Mouse (Mus musculus): ENCODE measurements around the gene Tmem217. TPM values are rescaled to one million over a fixed set of nuclear protein-coding genes. Genes with fewer than 3 reads are reported as not detected.
A peak's percentile ranks its signal among the peaks of the same experiment; 100 is the strongest.

The Tmem217 gene
- polyA plus RNA-seq, 2 experiments, result 0.09 TPM; not detected in 1

DNA sequence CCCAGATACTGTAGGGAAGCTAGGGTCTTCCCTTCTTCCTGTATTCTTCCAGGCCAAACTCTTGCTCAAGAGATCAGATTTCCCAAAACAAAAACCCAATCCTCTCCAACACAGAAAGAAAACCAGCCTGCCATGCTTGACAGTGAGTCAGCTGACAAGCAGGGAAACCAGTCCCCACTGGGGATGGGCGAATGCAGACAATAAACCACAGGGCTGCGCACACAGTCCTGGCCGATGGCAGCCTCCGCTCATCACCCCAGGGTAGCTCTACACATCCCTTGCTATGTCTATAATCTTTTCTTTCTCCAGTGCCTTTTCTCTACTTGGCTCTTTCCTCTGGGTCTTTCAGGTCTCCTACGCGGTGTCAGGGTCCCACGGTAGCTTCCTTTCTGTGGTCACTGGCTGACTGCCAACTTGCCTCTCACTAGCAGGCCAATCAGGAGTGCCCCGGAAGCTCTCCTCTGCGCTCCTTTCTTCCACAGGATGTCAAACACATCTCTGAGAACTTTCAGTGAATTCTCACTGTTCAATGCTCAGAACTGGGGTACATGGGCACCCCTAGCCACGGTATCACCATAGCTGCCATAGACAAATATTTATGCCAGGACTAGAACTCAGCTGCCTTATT is 20.3 kb downstream of the Tmem217 start:
- DNase-seq (ENCODE audit: low read depth in 3 of 3, low spot score in 3 of 3) (no peak), ATAC-seq (ENCODE audit: insufficient read depth) (no peak)
- Histone ChIP-seq H3K4me2 (ENCODE audit: low read depth) (no peak overlapping the region), H3K4me1 (replicated peaks; ENCODE audit: control insufficient read depth in 2 of 2, insufficient read depth in 2 of 2, low read length in 1 of 2) (no peaks in the 10 kb centered on the region; a peak in 1 of 4 replicates), H3K27ac (no peak overlapping the region), H3K4me3 (ENCODE audit: insufficient read depth in 1 of 2, low read depth in 2 of 2, low read length in 2 of 2) (no peak overlapping the region), H3K9ac (replicated peaks) (no peak overlapping the region), H3K27me3 (ENCODE audit: control insufficient read depth, insufficient read depth, low read length) (no peaks in the 10 kb centered on the region), H3K9me3 (ENCODE audit: control insufficient read depth, low read length) (no peaks in the 10 kb centered on the region), H3K36me3 (replicated peaks; ENCODE audit: control insufficient read depth, insufficient read depth, low read depth) (no peaks in the 10 kb centered on the region)
- no peak for TF ChIP-seq CTCF (IDR thresholded peaks at IDR 0.05; ENCODE audit: low read depth)
- no peak for TF ChIP-seq EP300 (IDR thresholded peaks at IDR 0.05; ENCODE audit: low read depth)
- WGBS (ENCODE audit: insufficient replicate concordance), result 19% methylated on average over 10 of the region's 10 CpGs

DNA sequence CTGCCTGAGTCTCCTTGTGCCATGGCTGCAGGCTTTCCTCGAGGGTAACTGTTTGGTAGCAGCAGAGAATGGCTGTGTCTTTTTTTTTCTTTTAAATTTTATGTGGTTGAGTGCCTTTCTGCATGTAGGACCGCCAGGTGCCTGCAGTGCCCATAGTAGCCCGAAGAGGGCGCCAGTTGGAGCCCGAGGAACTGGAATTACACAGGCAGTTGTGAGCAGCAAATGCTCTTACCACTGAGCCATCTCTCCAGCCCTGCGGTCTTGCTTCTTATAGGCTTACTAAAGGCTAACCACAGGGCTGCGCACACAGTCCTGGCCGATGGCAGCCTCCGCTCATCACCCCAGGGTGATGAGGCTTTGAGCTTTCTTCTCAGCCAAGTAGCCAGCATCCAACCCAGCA is 20.9 kb downstream of the Tmem217 start:
- no peak for TF ChIP-seq EP300 (IDR thresholded peaks at IDR 0.05; ENCODE audit: low read depth)
- peak; percentile 64 for TF ChIP-seq CTCF (IDR thresholded peaks at IDR 0.05; ENCODE audit: low read depth)
- WGBS (ENCODE audit: insufficient replicate concordance), result 60% methylated on average over 9 of the region's 9 CpGs

DNA sequence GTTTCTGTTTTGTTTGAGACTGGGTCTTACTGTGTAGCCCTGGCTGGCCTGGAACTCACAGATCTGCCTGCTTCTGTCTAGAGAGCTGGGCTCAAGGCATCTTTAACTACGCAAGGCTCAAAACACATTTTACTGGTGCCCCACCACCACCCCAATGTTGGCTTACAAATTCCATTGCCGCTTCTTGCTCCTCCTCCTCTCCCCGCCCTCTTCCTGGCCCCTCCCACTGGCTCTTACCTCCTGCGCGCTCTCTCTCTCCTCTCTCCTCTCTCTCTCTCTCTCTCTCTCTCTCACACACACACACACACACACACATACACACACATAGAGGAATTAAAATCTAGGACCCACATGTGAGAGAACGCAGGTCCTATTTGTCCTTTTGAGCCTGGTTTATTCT is 21.7 kb downstream of the Tmem217 start:
- WGBS (ENCODE audit: insufficient replicate concordance), result 71% methylated on average over 6 of the region's 6 CpGs
- no peaks in the 10 kb centered on the region for H3K27me3 ChIP-seq (ENCODE audit: control insufficient read depth, insufficient read depth, low read length)
- no peak overlapping the region for H3K4me3 ChIP-seq (ENCODE audit: insufficient read depth in 1 of 2, low read depth in 2 of 2, low read length in 2 of 2)
- no peak for DNase-seq (ENCODE audit: low read depth in 3 of 3, low spot score in 3 of 3)
- no peaks in the 10 kb centered on the region for H3K36me3 ChIP-seq (replicated peaks; ENCODE audit: control insufficient read depth, insufficient read depth, low read depth)
- peaks cover 2% of the 10 kb centered on the region; the same call in 1 of the 2 replicates for H3K9me3 ChIP-seq (ENCODE audit: control insufficient read depth, low read length)
- H3K9ac ChIP-seq (replicated peaks), result no peak overlapping the region
- H3K4me1 ChIP-seq (replicated peaks; ENCODE audit: control insufficient read depth in 2 of 2, insufficient read depth in 2 of 2, low read length in 1 of 2), result no peaks in the 10 kb centered on the region; a peak in 1 of 4 replicates
- H3K4me2 ChIP-seq (ENCODE audit: low read depth), result no peak overlapping the region
- no peak for ATAC-seq (ENCODE audit: insufficient read depth)
- no peak for TF ChIP-seq CTCF (IDR thresholded peaks at IDR 0.05; ENCODE audit: low read depth)
- TF ChIP-seq EP300 (IDR thresholded peaks at IDR 0.05; ENCODE audit: low read depth), result no peak
- no peak overlapping the region for H3K27ac ChIP-seq

More for the DNA sequence above, 20.9 kb downstream of the Tmem217 start:
- H3K4me2 ChIP-seq (ENCODE audit: low read depth), result no peak overlapping the region
- DNase-seq (ENCODE audit: low read depth in 3 of 3, low spot score in 3 of 3), result no peak
- no peak overlapping the region for H3K4me3 ChIP-seq (ENCODE audit: insufficient read depth in 1 of 2, low read depth in 2 of 2, low read length in 2 of 2)
- H3K27me3 ChIP-seq (ENCODE audit: control insufficient read depth, insufficient read depth, low read length), result no peaks in the 10 kb centered on the region
- ATAC-seq (ENCODE audit: insufficient read depth), result no peak
- no peaks in the 10 kb centered on the region for H3K36me3 ChIP-seq (replicated peaks; ENCODE audit: control insufficient read depth, insufficient read depth, low read depth)
- H3K9me3 ChIP-seq (ENCODE audit: control insufficient read depth, low read length), result no peaks in the 10 kb centered on the region
- no peaks in the 10 kb centered on the region; a peak in 1 of 4 replicates for H3K4me1 ChIP-seq (replicated peaks; ENCODE audit: control insufficient read depth in 2 of 2, insufficient read depth in 2 of 2, low read length in 1 of 2)
- H3K9ac ChIP-seq (replicated peaks), result no peak overlapping the region
- H3K27ac ChIP-seq, result no peak overlapping the region

DNA sequence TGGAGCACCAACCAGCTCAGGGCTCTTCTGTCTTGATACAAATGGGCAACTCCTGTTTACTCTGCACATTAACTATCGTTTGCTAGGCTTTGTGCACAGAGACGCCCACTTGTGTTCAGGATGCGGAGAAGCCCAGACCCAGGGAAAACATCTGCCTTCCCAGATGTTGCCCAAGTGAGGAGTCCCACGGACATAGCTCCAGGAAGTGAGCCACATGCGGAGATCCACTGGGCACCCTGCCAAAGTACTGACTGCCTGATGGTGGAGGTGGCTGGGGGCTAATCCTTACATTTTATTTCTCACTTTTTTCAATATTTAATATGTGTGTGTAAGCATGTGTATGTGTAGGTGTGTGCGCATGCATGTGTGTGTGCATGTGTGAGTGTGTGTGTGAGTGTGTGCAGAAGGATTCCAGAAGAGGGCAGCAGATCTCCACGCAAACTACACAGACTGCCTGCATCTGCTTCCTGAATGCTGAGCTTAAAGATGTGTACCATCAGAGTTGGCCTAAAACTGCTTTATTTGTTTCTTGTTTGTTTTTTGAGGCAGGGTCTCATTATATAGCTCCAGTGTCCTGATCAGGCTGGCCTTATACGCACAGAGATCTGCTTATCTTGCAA is 23.5 kb downstream of the Tmem217 start:
- Histone ChIP-seq H3K9me3 (ENCODE audit: control insufficient read depth, low read length) (peaks cover 3% of the 10 kb centered on the region; the same call in 1 of the 2 replicates), H3K9ac (replicated peaks) (no peak overlapping the region), H3K36me3 (replicated peaks; ENCODE audit: control insufficient read depth, insufficient read depth, low read depth) (no peaks in the 10 kb centered on the region), H3K4me3 (ENCODE audit: insufficient read depth in 1 of 2, low read depth in 2 of 2, low read length in 2 of 2) (no peak overlapping the region), H3K4me1 (replicated peaks; ENCODE audit: control insufficient read depth in 2 of 2, insufficient read depth in 2 of 2, low read length in 1 of 2) (no peaks in the 10 kb centered on the region; a peak in 1 of 4 replicates), H3K27me3 (ENCODE audit: control insufficient read depth, insufficient read depth, low read length) (no peaks in the 10 kb centered on the region), H3K27ac (no peak overlapping the region), H3K4me2 (ENCODE audit: low read depth) (no peak overlapping the region)
- ATAC-seq (ENCODE audit: insufficient read depth) (no peak), DNase-seq (ENCODE audit: low read depth in 3 of 3, low spot score in 3 of 3) (no peak)
- TF ChIP-seq CTCF (IDR thresholded peaks at IDR 0.05; ENCODE audit: low read depth) (peak; percentile 68), EP300 (IDR thresholded peaks at IDR 0.05; ENCODE audit: low read depth) (no peak)
- 72% methylated on average over 8 of the region's 8 CpGs for WGBS (ENCODE audit: insufficient replicate concordance)

- ATAC-seq (ENCODE audit: insufficient read depth), result no peak
- H3K4me2 ChIP-seq (ENCODE audit: low read depth), result no peak overlapping the region
- peaks cover 3% of the 10 kb centered on the region; the same call in 1 of the 2 replicates for H3K9me3 ChIP-seq (ENCODE audit: control insufficient read depth, low read length)
- no peak overlapping the region for H3K9ac ChIP-seq (replicated peaks)
- no peak overlapping the region for H3K27ac ChIP-seq
- H3K4me3 ChIP-seq (ENCODE audit: insufficient read depth in 1 of 2, low read depth in 2 of 2, low read length in 2 of 2), result no peak overlapping the region
- WGBS (ENCODE audit: insufficient replicate concordance), result 61% methylated on average over 2 of the region's 2 CpGs
- no peaks in the 10 kb centered on the region for H3K36me3 ChIP-seq (replicated peaks; ENCODE audit: control insufficient read depth, insufficient read depth, low read depth)
- TF ChIP-seq EP300 (IDR thresholded peaks at IDR 0.05; ENCODE audit: low read depth), result no peak
- peak; percentile 20; the same call in 1 of the 2 replicates for TF ChIP-seq CTCF (IDR thresholded peaks at IDR 0.05; ENCODE audit: low read depth)
- no peaks in the 10 kb centered on the region for H3K27me3 ChIP-seq (ENCODE audit: control insufficient read depth, insufficient read depth, low read length)
- no peaks in the 10 kb centered on the region for H3K4me1 ChIP-seq (replicated peaks; ENCODE audit: control insufficient read depth in 2 of 2, insufficient read depth in 2 of 2, low read length in 1 of 2)
- no peak for DNase-seq (ENCODE audit: low read depth in 3 of 3, low spot score in 3 of 3)
Measured at GRCm38 (mm10) chr17:29525613-29526012, 26.6 kb downstream of the Tmem217 start.
